Mouse (Mus musculus) heart, adult 2 months (tissue): Measurements from ENCODE around the gene Syt7. TPM values are rescaled to one million over a fixed set of nuclear protein-coding genes. Genes with fewer than 3 reads are reported as not detected.

Experiments
- DNase-seq, 2 experiments: peaks; one replicate each; pipeline ENCODE4 v3.0.0; 2021
- H3K27ac ChIP-seq: fragments of 200-600 bp; 2 replicates; pipeline ENCODE4 v1.8.1; 2022
- H3K27me3 ChIP-seq: fragments of 200-500 bp; 2 replicates; pipeline ENCODE4 v1.6.1; 2012; ENCODE audit warnings: mild to moderate bottlenecking, low read length, inconsistent platforms, mixed read lengths; ENCODE audit not compliant: control insufficient read depth, insufficient read depth
- H3K36me3 ChIP-seq: fragments of 200-500 bp; 2 replicates; pipeline ENCODE4 v1.6.1; 2012; ENCODE audit warnings: low read length, inconsistent platforms; ENCODE audit not compliant: control insufficient read depth, insufficient read depth
- H3K4me1 ChIP-seq: fragments of 200-500 bp; 2 replicates; pipeline ENCODE4 v1.6.1; 2011; ENCODE audit warnings: low read length; ENCODE audit not compliant: control insufficient read depth, insufficient read depth
- H3K4me3 ChIP-seq: fragments of 200-600 bp; 2 replicates; pipeline ENCODE4 v1.8.1; 2022
- H3K79me2 ChIP-seq: fragments of 200-500 bp; replicated peaks from 2 replicates; pipeline ENCODE4 v1.6.1; 2012; ENCODE audit warnings: mild to moderate bottlenecking, inconsistent platforms, low read length, moderate library complexity, mixed read lengths; ENCODE audit not compliant: control insufficient read depth, insufficient read depth
- H3K9ac ChIP-seq: fragments of 200-500 bp; 2 replicates; pipeline ENCODE4 v1.6.1; 2012; ENCODE audit warnings: low read depth, mild to moderate bottlenecking, control low read depth, inconsistent platforms, low read length, mixed read lengths
- CTCF ChIP-seq: fragments of 200-600 bp; IDR thresholded peaks from 2 replicates; pipeline ENCODE4 v1.8.1; 2022; ENCODE audit warnings: antibody characterized with exemption, mild to moderate bottlenecking, moderate library complexity
- EP300 ChIP-seq: fragments of 200-500 bp; IDR thresholded peaks from 2 replicates; pipeline ENCODE4 v1.6.1; 2011; ENCODE audit warnings: low read depth, low read length, control low read depth; ENCODE audit not compliant: insufficient read depth
- POLR2A ChIP-seq: fragments of 200-500 bp; IDR thresholded peaks from 2 replicates; pipeline ENCODE4 v1.6.1; 2011; ENCODE audit warnings: mild to moderate bottlenecking, low read depth, low read length, control low read depth; ENCODE audit not compliant: insufficient read depth
- WGBS: fragments of 180-500 bp; shearing (Covaris S2); methylation state at CpG from one replicate; pipeline ENCODE4 v1.1.7; 2018; 5-methylcytosine and 5-hydroxymethylcytosine counted together
- intact Hi-C: fragments of 180-260 bp; cut with DNase I; formaldehyde crosslinking; loops from one replicate; pipeline ENCODE4 v1.15.1; 2025
- polyA plus RNA-seq: library from polyadenylated mRNA; depleted of rRNA; stranded (reverse); fragments of >200 nt; gene quantifications from 2 replicates; pipeline ENCODE4 v1.2.3, GENCODE M21; 2012; rRNA removed
- total RNA-seq, 2 experiments: library from RNA; stranded (reverse); gene quantifications; 2 replicates each; pipeline ENCODE4 v1.2.3; 2021

Gene Syt7
- total and polyA plus RNA-seq, 3 experiments = 17.6 to 38.6 (median 35.7) TPM

DNA sequence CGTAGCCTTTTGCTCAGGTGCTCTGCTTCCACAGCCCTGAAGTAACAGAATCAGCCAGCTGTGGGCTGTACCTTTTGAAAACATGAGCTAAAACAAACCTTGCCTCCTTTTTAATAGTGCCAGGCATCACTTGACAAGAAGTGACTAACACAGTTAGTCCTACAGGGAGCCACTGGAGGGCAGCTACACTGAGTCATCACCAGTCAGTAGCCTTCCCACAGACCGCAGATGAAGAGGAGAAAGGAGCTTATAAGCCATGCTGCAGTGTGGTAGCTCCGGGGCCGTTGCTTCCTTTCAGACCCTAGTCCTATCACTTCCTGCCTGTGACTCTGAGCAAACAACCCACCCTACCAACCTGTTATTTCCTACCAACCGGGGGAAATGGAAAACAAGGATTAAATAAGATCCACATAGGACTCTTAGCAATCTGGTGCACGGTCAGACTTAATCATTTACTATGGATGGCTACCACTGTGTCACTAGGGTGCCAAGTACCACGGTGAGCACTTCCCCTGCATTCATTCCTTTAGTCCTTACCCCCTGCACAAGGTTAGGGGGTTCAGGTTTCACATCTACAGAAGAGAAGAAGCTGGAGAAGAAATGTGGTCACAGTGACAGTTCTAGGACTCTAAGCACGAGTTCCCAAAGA, 108.7 kb downstream of the Syt7 start:
- Histone ChIP-seq H3K4me1 (no peaks in the 10 kb centered on the region), H3K36me3 (no peaks in the 10 kb centered on the region), H3K4me3 (no peak overlapping the region), H3K79me2 (no peaks in the 10 kb centered on the region), H3K9ac (no peak overlapping the region), H3K27me3 (no peaks in the 10 kb centered on the region), H3K27ac (no peak overlapping the region)
- intact Hi-C loops = no loop called here
- no peak for DNase-seq
- TF ChIP-seq CTCF (no peak), POLR2A (no peak)
- 34% methylated on average over 8 of the region's 8 CpGs for WGBS

- no peak overlapping the region for H3K27ac ChIP-seq
- TF ChIP-seq EP300 = no peak
- no peak for TF ChIP-seq CTCF
- no peak for TF ChIP-seq POLR2A
- H3K27me3 ChIP-seq = no peaks in the 10 kb centered on the region
- no peaks in the 10 kb centered on the region for H3K36me3 ChIP-seq
- no peak overlapping the region for H3K9ac ChIP-seq
- no peaks in the 10 kb centered on the region for H3K79me2 ChIP-seq
- intact Hi-C loops = loop anchor here (5.0 kb wide), 1 partner anchor 243 kb away; no protein-coding TSS in a partner anchor
- H3K4me1 ChIP-seq = no peaks in the 10 kb centered on the region
- H3K4me3 ChIP-seq = no peak overlapping the region
- DNase-seq = no peak
- WGBS = 90% methylated on average over 8 of the region's 8 CpGs
These were observed 111.7 kb downstream of the Syt7 start for GRCm38 (mm10) chr19:10500581-10500980.

- intact Hi-C loops = loop anchor here (1.0 to 5.0 kb wide), 2 partner anchors 169 to 245 kb away; no protein-coding TSS in a partner anchor
- Histone ChIP-seq H3K4me3 (no peak overlapping the region), H3K4me1 (no peaks in the 10 kb centered on the region), H3K27me3 (no peaks in the 10 kb centered on the region), H3K79me2 (no peaks in the 10 kb centered on the region), H3K36me3 (no peaks in the 10 kb centered on the region; the same call in 1 of the 2 replicates), H3K9ac (no peak overlapping the region), H3K27ac (no peak overlapping the region)
- TF ChIP-seq POLR2A (no peak), EP300 (peak; percentile 61; the same call in 1 of the 2 replicates), CTCF (peak; percentile 95)
- peak in 1 of 2 experiments; percentile 41 for DNase-seq
- 7% methylated on average over 4 of the region's 4 CpGs for WGBS
These were observed 113.7 kb downstream of the Syt7 start for GRCm38 (mm10) chr19:10502571-10502970.

Other genes starting within 250 kb of the Syt7 start
- 10 to 100 TPM; 24.2 to 25.3 TPM for gene Fads1, start 206.2 kb upstream of the Syt7 start, total RNA-seq
- gene Fads1, start 206.2 kb upstream of the Syt7 start, polyA plus RNA-seq = 14.6 and 16.2 TPM in 2 replicates
- 100 to 1,000 TPM; 154 to 181 TPM for gene Tmem258, start 185.1 kb upstream of the Syt7 start, total RNA-seq
- 200 and 205 TPM in 2 replicates for gene Tmem258, start 185.1 kb upstream of the Syt7 start, polyA plus RNA-seq
- 1 to 10 TPM; 3.7 to 4.5 TPM for gene Fen1, start 184.9 kb upstream of the Syt7 start, total RNA-seq
- gene Fen1, start 184.9 kb upstream of the Syt7 start, polyA plus RNA-seq = 2.9 and 3.8 TPM in 2 replicates
- 1 to 10 TPM; 3.9 to 4.7 TPM for gene Myrf, start 148.3 kb upstream of the Syt7 start, total RNA-seq
- gene Myrf, start 148.3 kb upstream of the Syt7 start, polyA plus RNA-seq = 6.0 and 6.5 TPM in 2 replicates
- 1 to 10 TPM; 2.5 to 3.3 TPM for gene Dagla, start 84.2 kb upstream of the Syt7 start, total RNA-seq
- 4.8 and 5.7 TPM in 2 replicates for gene Dagla, start 84.2 kb upstream of the Syt7 start, polyA plus RNA-seq
- 1 to 10 TPM; 1.7 to 2.3 TPM for gene Lrrc10b, start 68.4 kb downstream of the Syt7 start, total RNA-seq
- gene Lrrc10b, start 68.4 kb downstream of the Syt7 start, polyA plus RNA-seq = 0.12 and 1.2 TPM in 2 replicates
- gene Ppp1r32, start 93.8 kb downstream of the Syt7 start, total RNA-seq = under 1 TPM; 0.16 to 0.29 TPM
- gene Ppp1r32, start 93.8 kb downstream of the Syt7 start, polyA plus RNA-seq = 0.20 and 1.1 TPM in 2 replicates
- 10 to 100 TPM; 23.8 to 25.2 TPM for gene Cpsf7, start 136.2 kb downstream of the Syt7 start, total RNA-seq
- gene Cpsf7, start 136.2 kb downstream of the Syt7 start, polyA plus RNA-seq = 20.6 and 37.7 TPM in 2 replicates
- gene Sdhaf2, start 137.1 kb downstream of the Syt7 start, total RNA-seq = 10 to 100 TPM; 65.5 to 77.9 TPM
- 45.7 and 74.6 TPM in 2 replicates for gene Sdhaf2, start 137.1 kb downstream of the Syt7 start, polyA plus RNA-seq
- 1 to 10 TPM; 5.5 to 5.8 TPM for gene Tmem216, start 167.1 kb downstream of the Syt7 start, total RNA-seq
- 13.0 and 19.2 TPM in 2 replicates for gene Tmem216, start 167.1 kb downstream of the Syt7 start, polyA plus RNA-seq
- gene Cyb561a3, start 188.1 kb downstream of the Syt7 start, total RNA-seq = 10 to 100 TPM; 11.3 TPM
- gene Cyb561a3, start 188.1 kb downstream of the Syt7 start, polyA plus RNA-seq = 24.3 and 32.2 TPM in 2 replicates
- 1 to 10 TPM; 1.9 to 2.7 TPM for gene Tmem138, start 188.3 kb downstream of the Syt7 start, total RNA-seq
- 6.2 and 6.7 TPM in 2 replicates for gene Tmem138, start 188.3 kb downstream of the Syt7 start, polyA plus RNA-seq
- 100 to 1,000 TPM; 133 to 153 TPM for gene Ddb1, start 216.2 kb downstream of the Syt7 start, total RNA-seq
- 71.1 and 114 TPM in 2 replicates for gene Ddb1, start 216.2 kb downstream of the Syt7 start, polyA plus RNA-seq
- 1 to 10 TPM; 8.2 to 9.6 TPM for gene Tkfc, start 216.6 kb downstream of the Syt7 start, total RNA-seq
- 7.4 and 9.1 TPM in 2 replicates for gene Tkfc, start 216.6 kb downstream of the Syt7 start, polyA plus RNA-seq
- not detected for gene Vwce, start 245.1 kb downstream of the Syt7 start, total RNA-seq
- not detected in 2 replicates for gene Vwce, start 245.1 kb downstream of the Syt7 start, polyA plus RNA-seq